Mouse (Mus musculus) liver, embryonic 14.5 days (tissue): ENCODE data around the gene Grk2.

Experiments
- CTCF ChIP-seq: IDR thresholded peaks from 2 replicates; pipeline ENCODE4 v1.5.1; 2016; ENCODE audit warnings: antibody characterized with exemption, low read depth, control low read depth
- EP300 ChIP-seq: IDR thresholded peaks from 2 replicates; pipeline ENCODE4 v1.6.1; 2016; ENCODE audit warnings: antibody characterized with exemption, low read depth

- TF ChIP-seq CTCF = no peak
- TF ChIP-seq EP300 = no peak
Measured at GRCm38 (mm10) chr19:4300852-4301734, 4.9 kb downstream of the Grk2 start.
